Mouse (Mus musculus) embryonic facial prominence, embryonic 12.5 days (tissue): ENCODE data around the gene 6030468B19Rik. TPM values are rescaled to one million over a fixed set of nuclear protein-coding genes. Genes with fewer than 3 reads are reported as not detected.

ENCODE experiments used
- ATAC-seq: fragments of 200-750 bp; cut with Nextera tagmentation; 2 replicates; pipeline ENCODE4 v1.8.0; 2017; ENCODE audit not compliant: insufficient number of reproducible peaks, insufficient read depth, low FRiP score, low TSS enrichment
- H3K27ac ChIP-seq: fragments of 300-500 bp; sonication (generic); 2 replicates; pipeline ENCODE4 v1.5.1; 2016; ENCODE audit warnings: mild to moderate bottlenecking
- H3K27me3 ChIP-seq: fragments of 300-500 bp; sonication (generic); 2 replicates; pipeline ENCODE4 v1.6.1; 2016; ENCODE audit warnings: mild to moderate bottlenecking, moderate library complexity
- H3K36me3 ChIP-seq: fragments of 300-500 bp; sonication (generic); 2 replicates; pipeline ENCODE4 v1.6.1; 2016; ENCODE audit warnings: mild to moderate bottlenecking
- H3K4me1 ChIP-seq: fragments of 300-500 bp; sonication (generic); 2 replicates; pipeline ENCODE4 v1.6.1; 2016
- H3K4me2 ChIP-seq: fragments of 300-500 bp; sonication (generic); replicated peaks from 2 replicates; pipeline ENCODE4 v1.6.1; 2016; ENCODE audit warnings: mild to moderate bottlenecking, moderate library complexity
- H3K4me3 ChIP-seq: fragments of 300-500 bp; sonication (generic); 2 replicates; pipeline ENCODE4 v1.5.1; 2016; ENCODE audit warnings: mild to moderate bottlenecking
- H3K9ac ChIP-seq: fragments of 300-500 bp; sonication (generic); 2 replicates; pipeline ENCODE4 v1.6.1; 2016; ENCODE audit warnings: mild to moderate bottlenecking, moderate library complexity
- H3K9me3 ChIP-seq: fragments of 300-500 bp; sonication (generic); 2 replicates; pipeline ENCODE4 v1.6.1; 2016; ENCODE audit warnings: mild to moderate bottlenecking, moderate library complexity
- WGBS: fragments of 180-500 bp; shearing (Covaris S2); methylation state at CpG from one replicate; pipeline ENCODE4 v1.1.7; 2016; 5-methylcytosine and 5-hydroxymethylcytosine counted together
- polyA plus RNA-seq: library from polyadenylated mRNA; unstranded; fragments of >200 nt; fragmentation: Nextera tagmentation; extraction: Ambion mirVana; gene quantifications from 2 replicates; pipeline ENCODE4 v1.2.1, GENCODE M21; 2016

6030468B19Rik gene
- polyA plus RNA-seq, 1 experiment from 2014 or later = 0.26 TPM

DNA sequence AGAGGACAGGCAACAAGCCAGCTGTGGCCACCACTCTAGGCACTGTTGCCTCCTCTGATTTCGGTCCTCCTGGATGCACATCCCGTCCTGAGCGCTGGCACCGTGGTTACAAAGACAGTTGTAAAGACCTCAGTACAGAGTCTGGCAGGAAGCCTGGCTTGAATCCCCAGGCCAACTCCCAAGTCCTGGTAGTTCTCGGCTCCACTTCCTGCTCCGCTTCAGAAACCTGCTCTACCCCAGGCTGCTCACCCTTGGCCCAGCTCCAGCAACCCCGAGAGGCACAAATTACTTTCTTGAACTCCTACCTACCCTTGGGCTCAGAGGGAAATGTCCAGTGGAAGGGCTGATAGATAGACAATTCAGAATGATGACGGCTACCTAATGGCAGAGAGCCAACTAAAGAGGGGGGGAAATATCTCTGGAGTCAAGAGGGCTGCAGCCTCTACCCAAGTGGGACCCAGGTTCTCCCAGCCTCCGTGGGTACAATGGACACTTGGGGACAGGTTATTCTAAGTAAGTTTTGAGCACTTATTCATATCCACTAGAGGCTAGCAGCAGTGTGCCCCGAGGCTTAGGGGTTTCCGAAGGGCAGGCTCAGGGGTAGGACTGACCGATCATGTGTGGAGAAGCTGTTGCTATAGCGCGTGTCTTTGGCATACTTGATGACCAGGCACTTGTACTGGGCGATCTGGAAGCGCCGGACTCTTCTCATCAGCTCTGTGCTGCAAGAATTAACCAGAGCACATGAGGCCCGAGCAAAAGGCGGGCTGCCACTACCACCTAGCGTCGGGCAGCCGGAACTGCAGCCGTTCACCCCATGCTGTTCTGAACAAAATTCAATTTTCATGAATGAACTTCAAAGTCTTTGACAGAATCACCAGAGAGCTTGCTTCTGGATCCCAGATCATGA, 26.9 kb downstream of the 6030468B19Rik start:
- Histone ChIP-seq H3K9me3 (no peaks in the 10 kb centered on the region), H3K4me2 (peak overlapping the region; percentile 78), H3K27ac (0 out of 2 replicates have a peak overlapping the region, but pooled peaks have one; percentile 92), H3K27me3 (no peaks in the 10 kb centered on the region), H3K9ac (peak overlapping the region; percentile 63), H3K4me3 (peak overlapping the region; percentile 56), H3K36me3 (peaks cover 32% of the 10 kb centered on the region), H3K4me1 (peaks cover 41% of the 10 kb centered on the region)
- 25% methylated on average over 23 of the region's 23 CpGs for WGBS
- peak; percentile 44 for ATAC-seq

DNA sequence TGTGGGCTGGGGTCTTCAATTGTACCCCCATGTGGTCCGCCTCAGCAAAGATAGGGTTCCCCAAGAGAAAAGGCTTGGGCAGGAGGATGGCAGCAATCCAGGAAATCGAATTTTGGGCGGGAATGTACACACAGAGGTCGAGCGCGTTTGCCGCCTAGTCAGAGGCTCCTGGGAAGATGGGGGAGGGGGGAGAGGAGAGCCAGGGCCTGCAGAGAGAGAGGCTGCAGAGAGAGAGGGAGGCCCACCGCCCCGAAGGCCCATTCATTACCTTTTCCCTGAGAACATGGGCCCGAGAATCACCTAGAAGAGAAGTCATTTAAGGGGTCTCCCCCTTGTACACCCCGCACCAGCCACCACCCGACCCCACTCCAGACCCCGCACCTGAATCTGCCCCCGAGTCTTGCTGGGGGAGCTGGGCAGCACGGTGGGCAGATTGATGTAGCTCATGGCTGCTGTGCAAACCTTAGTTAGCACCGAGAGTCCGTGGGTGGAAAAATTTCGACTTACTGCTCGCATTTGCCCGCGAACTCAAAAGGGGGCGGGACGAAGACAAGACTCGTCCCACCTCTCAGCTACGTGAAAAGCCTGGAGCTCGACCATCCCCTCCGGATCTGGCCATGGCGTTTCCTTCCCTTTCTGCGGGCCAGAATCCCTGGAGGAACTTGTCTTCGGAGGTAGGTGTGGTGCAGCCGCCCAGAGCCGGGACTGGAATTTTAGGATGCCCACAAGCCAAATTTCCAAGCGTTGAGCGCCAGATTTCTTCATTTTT, 28.1 kb downstream of the 6030468B19Rik start, which contains the start of the genes Afmid and Tk1:
Gene Afmid (plus strand): TSS at position 592 of the 769 bp plus-strand sequence.
Gene Tk1 (minus strand): TSS at position 760 of the 769 bp plus-strand sequence.
- H3K27me3 ChIP-seq = no peaks in the 10 kb centered on the region
- H3K9ac ChIP-seq = peak within 1 kb of the TSS; percentile 63
- H3K4me3 ChIP-seq = peak within 1 kb of the TSS; percentile 56
- peaks cover 41% of the 10 kb centered on the region for H3K4me1 ChIP-seq
- H3K27ac ChIP-seq = peak within 1 kb of the TSS; percentile 92
- under 1% methylated on average over 34 of the region's 34 CpGs for WGBS
- peaks cover 20% of the 10 kb centered on the region for H3K36me3 ChIP-seq
- peak within 1 kb of the TSS; percentile 78 for H3K4me2 ChIP-seq
- ATAC-seq = peak; percentile 73; the same call in 1 of the 2 replicates
- no peaks in the 10 kb centered on the region for H3K9me3 ChIP-seq

DNA sequence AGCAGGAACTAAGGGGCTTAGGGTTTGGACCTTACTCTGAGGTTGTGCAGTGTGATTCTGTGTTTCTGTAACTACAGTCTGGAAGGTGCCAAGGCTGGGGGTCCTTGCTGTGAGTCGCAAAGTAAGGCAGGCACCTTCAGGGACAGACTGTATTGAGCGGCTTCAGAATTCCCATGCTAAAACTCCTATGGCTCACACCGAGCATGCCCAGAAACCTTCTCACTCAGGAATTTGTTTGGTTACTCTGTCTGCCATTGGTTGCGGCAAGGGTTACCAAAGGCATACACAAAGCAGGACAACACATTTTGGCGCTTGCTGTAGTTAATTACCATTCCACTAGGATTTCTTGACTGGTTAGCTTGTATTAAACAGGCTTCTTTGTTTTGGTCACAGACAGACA, 28.7 kb downstream of the 6030468B19Rik start:
- H3K4me3 ChIP-seq = peak overlapping the region; percentile 56
- ATAC-seq = peak; percentile 8; the same call in 1 of the 2 replicates
- peak overlapping the region; percentile 78 for H3K4me2 ChIP-seq
- peak overlapping the region; percentile 63 for H3K9ac ChIP-seq
- H3K36me3 ChIP-seq = peaks cover 13% of the 10 kb centered on the region
- no peaks in the 10 kb centered on the region for H3K27me3 ChIP-seq
- H3K27ac ChIP-seq = peak overlapping the region; percentile 92
- 4% methylated on average over 5 of the region's 5 CpGs for WGBS
- no peaks in the 10 kb centered on the region for H3K9me3 ChIP-seq
- H3K4me1 ChIP-seq = peaks cover 41% of the 10 kb centered on the region

DNA sequence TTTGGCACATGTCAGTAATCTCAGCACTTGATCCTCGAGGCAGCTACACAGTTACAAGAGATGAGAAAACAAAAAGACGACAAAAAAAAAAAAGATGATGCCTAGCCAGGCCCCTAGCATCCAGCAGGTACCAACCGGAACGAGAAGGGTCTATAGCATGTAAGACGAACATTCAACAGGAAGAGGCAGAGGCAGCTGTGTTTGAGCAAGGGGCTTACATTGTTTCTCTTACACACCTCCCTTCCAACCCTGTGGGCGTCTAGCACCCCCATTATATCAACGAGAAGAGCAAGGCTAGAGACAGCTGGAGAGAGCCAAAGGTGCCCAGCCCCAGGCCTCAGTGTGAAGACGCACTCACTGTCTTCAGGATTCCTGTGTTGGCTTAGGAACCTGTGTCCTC, 29.5 kb downstream of the 6030468B19Rik start:
- 66% methylated on average over 8 of the region's 8 CpGs for WGBS
- Histone ChIP-seq H3K4me1 (peaks cover 41% of the 10 kb centered on the region), H3K9ac (0 out of 2 replicates have a peak overlapping the region, but pooled peaks have one; percentile 63)

DNA sequence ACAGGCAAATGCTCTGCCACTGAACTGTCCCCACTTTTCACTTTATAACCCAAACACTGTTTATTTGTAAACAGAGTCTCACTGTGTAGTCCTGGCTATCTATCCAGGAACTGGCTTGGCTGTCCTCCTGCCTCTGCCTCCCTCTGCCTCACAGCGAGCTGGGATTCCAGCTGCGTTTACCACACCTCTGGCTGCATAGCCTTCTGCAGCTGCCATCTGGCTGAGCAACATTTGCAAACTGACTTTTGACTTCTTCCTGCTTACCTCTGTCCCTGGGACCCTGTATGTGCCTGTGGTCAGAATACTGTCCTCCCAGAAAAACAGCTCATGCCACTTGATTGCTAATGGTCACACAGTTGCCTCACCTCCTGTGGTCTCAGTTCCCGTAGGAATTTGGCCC, 29.9 kb downstream of the 6030468B19Rik start:
- no peak overlapping the region for H3K27ac ChIP-seq
- ATAC-seq = no peak
- H3K27me3 ChIP-seq = no peaks in the 10 kb centered on the region
- H3K4me1 ChIP-seq = peaks cover 45% of the 10 kb centered on the region
- H3K4me2 ChIP-seq = no peak overlapping the region
- no peaks in the 10 kb centered on the region for H3K9me3 ChIP-seq
- WGBS = 64% methylated on average over 3 of the region's 3 CpGs
- H3K4me3 ChIP-seq = no peak overlapping the region
- H3K9ac ChIP-seq = no peak overlapping the region
- H3K36me3 ChIP-seq = peaks cover 1% of the 10 kb centered on the region; the same call in 1 of the 2 replicates

More for the DNA sequence above, 29.5 kb downstream of the 6030468B19Rik start:
- Histone ChIP-seq H3K9me3 (no peaks in the 10 kb centered on the region), H3K4me3 (peak overlapping the region; percentile 56; the same call in 1 of the 2 replicates), H3K27me3 (no peaks in the 10 kb centered on the region), H3K27ac (peak overlapping the region; percentile 92; the same call in 1 of the 2 replicates), H3K4me2 (peak overlapping the region; percentile 78), H3K36me3 (peaks cover 6% of the 10 kb centered on the region)
- no peak for ATAC-seq

DNA sequence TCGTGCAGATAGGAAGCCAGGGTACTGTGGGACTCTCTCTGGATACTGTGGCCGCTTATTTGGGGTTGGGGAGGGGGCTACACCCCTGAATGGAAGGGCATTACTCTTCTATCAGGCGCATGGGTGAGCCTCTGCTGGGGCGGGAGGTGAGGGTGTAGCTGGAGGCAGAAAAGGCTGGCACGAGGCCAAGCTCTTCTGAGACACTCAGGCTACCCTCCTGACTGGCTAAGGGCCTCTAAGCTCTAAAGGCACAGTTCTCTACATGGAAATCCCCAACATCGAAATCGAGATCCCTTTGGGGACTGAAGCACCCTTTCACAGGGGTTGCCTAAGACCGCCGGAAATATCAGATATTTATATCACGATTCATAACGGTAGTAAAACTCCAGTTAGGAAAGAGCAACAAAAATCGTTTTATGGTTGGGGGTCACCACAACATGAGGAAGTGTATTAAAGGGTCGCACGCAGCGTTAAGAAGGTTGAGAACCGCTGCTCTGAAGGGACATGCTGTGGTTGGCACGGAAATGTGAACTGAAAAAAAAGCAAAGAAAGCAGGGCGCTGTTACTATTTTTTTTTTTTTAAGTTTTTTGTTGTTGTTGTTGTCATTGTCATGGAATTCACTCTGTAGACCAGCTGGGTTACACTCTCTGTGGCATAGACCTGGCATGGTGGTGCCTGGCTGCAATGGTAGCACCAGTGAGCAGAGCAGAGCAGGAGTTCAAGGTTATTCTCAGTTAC, 30.9 kb downstream of the 6030468B19Rik start:
- no peak overlapping the region for H3K4me2 ChIP-seq
- peak overlapping the region; percentile 9; the same call in 1 of the 2 replicates for H3K27ac ChIP-seq
- no peaks in the 10 kb centered on the region for H3K36me3 ChIP-seq
- H3K4me1 ChIP-seq = peaks cover 45% of the 10 kb centered on the region
- no peaks in the 10 kb centered on the region for H3K9me3 ChIP-seq
- no peak for ATAC-seq
- WGBS = 76% methylated on average over 18 of the region's 18 CpGs
- H3K27me3 ChIP-seq = no peaks in the 10 kb centered on the region
- H3K4me3 ChIP-seq = no peak overlapping the region
- H3K9ac ChIP-seq = 0 out of 2 replicates have a peak overlapping the region, but pooled peaks have one; percentile 15

DNA sequence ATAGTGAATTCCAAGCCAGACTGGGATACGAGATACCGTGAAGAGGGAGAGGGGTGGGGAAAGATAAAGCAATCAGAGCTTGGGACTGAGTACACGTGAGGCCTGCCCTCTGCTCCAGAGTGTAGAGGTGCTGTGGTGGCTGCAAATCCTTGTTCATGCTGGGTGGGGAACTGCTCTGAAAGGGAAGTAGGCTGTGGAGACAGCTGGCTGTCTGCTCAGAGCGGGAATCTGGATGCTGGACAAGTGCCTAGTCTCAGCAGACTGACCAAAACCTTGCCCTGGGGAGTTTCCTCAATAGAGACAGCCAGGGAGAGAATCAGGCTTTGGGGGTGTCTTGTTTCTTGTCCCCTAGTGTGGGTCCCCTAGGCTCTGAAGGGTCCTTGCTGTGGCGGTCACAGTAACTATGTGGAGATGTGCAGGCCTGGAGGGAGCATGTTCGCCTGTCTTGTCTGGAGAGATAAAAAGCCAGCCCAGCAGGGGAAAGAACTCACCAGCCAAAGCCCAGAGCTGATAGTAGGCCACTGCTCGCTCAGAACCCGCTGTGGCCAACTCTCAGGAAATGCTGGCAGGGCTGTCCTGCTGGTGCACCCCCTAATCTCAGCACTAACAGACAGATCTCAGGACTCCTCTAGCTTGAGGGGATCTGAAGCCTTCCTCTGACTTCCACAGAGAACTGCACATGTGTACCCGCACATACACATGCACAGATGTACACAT, 31.6 kb downstream of the 6030468B19Rik start:
- Histone ChIP-seq H3K36me3 (no peaks in the 10 kb centered on the region), H3K27me3 (no peaks in the 10 kb centered on the region), H3K4me3 (no peak overlapping the region), H3K4me2 (no peak overlapping the region), H3K9me3 (no peaks in the 10 kb centered on the region), H3K27ac (peak overlapping the region; percentile 9; the same call in 1 of the 2 replicates), H3K9ac (0 out of 2 replicates have a peak overlapping the region, but pooled peaks have one; percentile 15), H3K4me1 (peaks cover 39% of the 10 kb centered on the region)
- WGBS = 54% methylated on average over 9 of the region's 9 CpGs
- no peak for ATAC-seq

DNA sequence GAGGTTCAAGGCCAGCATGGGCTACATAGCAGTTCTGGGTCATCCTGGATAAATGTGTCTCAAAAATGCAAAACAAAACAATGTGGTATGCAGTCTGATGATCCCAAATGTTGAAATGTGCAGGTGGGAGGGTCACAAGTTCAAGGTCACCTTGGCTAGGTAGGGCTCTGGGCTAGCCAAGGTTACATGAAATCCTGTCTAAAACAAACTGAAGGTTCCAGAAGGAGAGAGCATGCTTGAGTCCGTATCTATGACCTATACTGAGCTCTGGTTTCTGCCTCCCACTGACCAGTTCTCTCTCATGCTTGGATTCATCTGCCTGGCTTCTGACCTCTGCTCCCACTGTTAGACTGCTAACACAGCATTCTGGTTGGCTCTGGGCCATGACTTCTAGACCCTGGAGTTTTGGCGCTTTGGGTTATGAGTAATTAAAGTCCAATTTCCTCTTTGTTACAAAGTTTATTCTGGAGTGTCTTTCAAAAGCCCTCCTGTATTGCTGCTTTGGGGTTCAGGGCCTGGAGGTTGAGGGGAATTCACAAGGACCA, 32.3 kb downstream of the 6030468B19Rik start:
- H3K9ac ChIP-seq = no peak overlapping the region
- H3K4me3 ChIP-seq = no peak overlapping the region
- WGBS = 72% methylated on average over 2 of the region's 2 CpGs

DNA sequence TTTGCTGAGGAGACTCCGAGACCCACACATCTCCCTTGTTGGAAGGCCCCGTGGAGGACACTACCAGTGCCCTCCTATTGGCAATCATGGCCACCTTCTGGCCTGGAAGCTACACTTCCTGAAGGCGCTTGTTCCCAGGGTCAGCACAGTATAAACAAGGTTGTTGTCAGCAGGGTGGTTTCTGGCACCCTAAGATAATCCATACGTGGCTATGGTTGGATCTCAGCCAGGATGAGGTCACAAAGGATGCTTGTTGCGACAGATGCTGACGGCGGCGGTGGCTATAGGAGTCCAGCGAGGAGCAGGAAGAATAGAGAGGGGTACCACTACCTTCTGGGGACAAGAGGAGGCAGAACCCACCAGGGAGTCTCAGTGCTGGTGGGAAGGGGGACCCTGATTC, 32.9 kb downstream of the 6030468B19Rik start:
- no peaks in the 10 kb centered on the region for H3K27me3 ChIP-seq
- WGBS = 82% methylated on average over 9 of the region's 9 CpGs
- no peak overlapping the region for H3K9ac ChIP-seq
- peaks cover 33% of the 10 kb centered on the region for H3K4me1 ChIP-seq
- no peak overlapping the region for H3K4me2 ChIP-seq
- no peak for ATAC-seq
- no peak overlapping the region for H3K27ac ChIP-seq
- no peak overlapping the region for H3K4me3 ChIP-seq
- H3K9me3 ChIP-seq = no peaks in the 10 kb centered on the region
- H3K36me3 ChIP-seq = no peaks in the 10 kb centered on the region

More for the DNA sequence above, 32.3 kb downstream of the 6030468B19Rik start:
- H3K27ac ChIP-seq = peak overlapping the region; percentile 9; the same call in 1 of the 2 replicates
- peaks cover 33% of the 10 kb centered on the region for H3K4me1 ChIP-seq
- H3K36me3 ChIP-seq = no peaks in the 10 kb centered on the region
- ATAC-seq = no peak
- no peaks in the 10 kb centered on the region for H3K9me3 ChIP-seq
- no peaks in the 10 kb centered on the region for H3K27me3 ChIP-seq
- H3K4me2 ChIP-seq = no peak overlapping the region
